Comparison of ENCODE assay signal across 11 mouse cellular contexts in the genomic region with DNA sequence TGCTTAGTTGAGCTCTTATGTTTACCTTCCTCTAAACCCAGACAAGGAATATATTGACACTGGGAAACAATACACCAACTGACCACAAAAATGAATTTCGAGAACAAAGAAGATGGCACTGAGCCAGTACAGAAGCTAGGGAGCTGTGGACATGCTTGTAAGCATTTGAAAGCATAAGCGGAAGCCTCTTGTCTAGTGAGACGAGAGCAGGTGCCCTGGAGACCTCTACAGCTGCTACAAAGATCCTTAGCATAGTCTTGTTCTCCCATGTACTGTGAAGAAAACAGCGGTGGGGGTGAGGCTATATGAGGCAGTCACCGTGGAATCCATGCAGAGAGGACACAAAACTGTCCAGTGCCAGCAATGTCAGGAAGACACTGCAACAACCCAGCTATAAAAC. TPM values are rescaled to one million over a fixed set of nuclear protein-coding genes. Genes with fewer than 3 reads are reported as not detected.
DNase-seq lines count a peak whose midpoint lies in the region; ATAC-seq lines count a peak whose summit lies in the region.
"Had no signal": no experiment of that assay in that cellular context is flagged by ENCODE, and none has a peak within 500 bp of the region (broad histone marks: within the 10 kb centered on the region; RNA-seq: fewer than 3 reads in every experiment).

No protein-coding gene starts in this region.

- no peak overlapping the region for H3K4me2 ChIP-seq in kidney, embryonic 16.5 days (replicated peaks; ENCODE audit: low read depth, low read length)

- H3K36me3 ChIP-seq in kidney, embryonic 16.5 days (ENCODE audit: insufficient read depth, low read length): peaks cover 60% of the 10 kb centered on the region

- no peak overlapping the region for H3K4me3 ChIP-seq in kidney, embryonic 16.5 days (ENCODE audit: low read length)

- no peaks in the 10 kb centered on the region for H3K9me3 ChIP-seq in kidney, embryonic 16.5 days (ENCODE audit: low read length)

- no peak overlapping the region for H3K9ac ChIP-seq in kidney, embryonic 16.5 days (replicated peaks; ENCODE audit: low read length)

- no peaks in the 10 kb centered on the region for H3K27me3 ChIP-seq in kidney, embryonic 16.5 days (ENCODE audit: insufficient read depth, low read length)

- DNase-seq in cerebellum, postnatal 25 days: peak; percentile 20 to 23
- DNase-seq in cerebellum, postnatal 14 days: no peak
- peak; percentile 44 for DNase-seq in kidney, postnatal 14 days
- peak; percentile 81 for DNase-seq in retina, postnatal 1 day
- DNase-seq in retina, embryonic 14.5 days (ENCODE audit: low spot score): no peak
- DNase-seq in testis, postnatal 10 days (ENCODE audit: low spot score): no peak
- no peak for DNase-seq in yolk sac, embryonic 10.5 days (ENCODE audit: low spot score)
- DNase-seq: cerebellum, adult 9-11 months; heart, postnatal 4 days; thymus, adult 2 months had no signal

- no peak overlapping the region for H3K27ac ChIP-seq in kidney, embryonic 16.5 days (ENCODE audit: low read length)

- no peak for ATAC-seq in kidney, embryonic 16.5 days (ENCODE audit: low FRiP score, low TSS enrichment)

- peaks cover 9% of the 10 kb centered on the region for H3K4me1 ChIP-seq in kidney, embryonic 16.5 days (ENCODE audit: insufficient read depth, low read length)

- WGBS in kidney, embryonic 16.5 days: 71% methylated on average over 5 of the region's 5 CpGs

RNA-seq across cellular contexts. Expression of a gene that starts 4.5 kb away (rescaled TPM):
- polyA plus RNA-seq in kidney, embryonic 16.5 days (2015; fragmentation: Nextera tagmentation; extraction: Ambion mirVana): 2.8 and 6.5 TPM in 2 replicates

Comparison
In these comparisons a context has a peak if more than half of its experiments do, and no peak if none do; other contexts are left out.
1. DNase-seq: peak in cerebellum, postnatal 25 days (2 of 2), kidney, postnatal 14 days (single experiment) and retina, postnatal 1 day (single experiment); none in cerebellum, postnatal 14 days (0 of 2), retina, embryonic 14.5 days (single experiment), testis, postnatal 10 days (single experiment) and yolk sac, embryonic 10.5 days (single experiment).